Mouse (Mus musculus): ENCODE results near the gene Krtap5-5.
A peak's percentile ranks its signal among the peaks of the same experiment; 100 is the strongest.
"Not testable (repeated sequence)": the region's sequence is repeated elsewhere in the genome, so short reads cannot be mapped to it uniquely, and the experiment has no call there.

Gene Krtap5-5

GRCm38 (mm10) chr7:142229871-142230270 is at the start of gene Krtap5-5:
Gene Krtap5-5 (minus strand): TSS chr7:142229971.
- DNase-seq (ENCODE audit: low read depth, low spot score) = not testable (repeated sequence)

GRCm38 (mm10) chr7:142279291-142279690 is 49.5 kb upstream of the Krtap5-5 start:
- DNase-seq (ENCODE audit: low read depth, low spot score) = not testable (repeated sequence)

- peak; percentile 32 for DNase-seq (ENCODE audit: low read depth, low spot score)
These were observed 48.4 kb upstream of the Krtap5-5 start for GRCm38 (mm10) chr7:142278183-142278582.

- not testable (repeated sequence) for DNase-seq (ENCODE audit: low read depth, low spot score)
These were observed 44.5 kb upstream of the Krtap5-5 start, which contains the start of gene Gm4559 for GRCm38 (mm10) chr7:142274263-142274662. Gene Gm4559 (minus strand): TSS chr7:142274363.

- DNase-seq (ENCODE audit: low read depth, low spot score) = not testable (repeated sequence)
These were observed 28.5 kb upstream of the Krtap5-5 start, which contains the start of gene Gm2431 for GRCm38 (mm10) chr7:142258254-142258653. Gene Gm2431 (minus strand): TSS chr7:142258354.

- DNase-seq (ENCODE audit: low read depth, low spot score) = peak; percentile 18
These were observed 25.7 kb upstream of the Krtap5-5 start for GRCm38 (mm10) chr7:142255517-142255916.

- DNase-seq (ENCODE audit: low read depth, low spot score) = peak; percentile 30
These were observed 20.1 kb upstream of the Krtap5-5 start for GRCm38 (mm10) chr7:142249824-142250223.

- DNase-seq (ENCODE audit: low read depth, low spot score) = no peak
These were observed 11.2 kb upstream of the Krtap5-5 start, which contains the start of gene Gm40460 for GRCm38 (mm10) chr7:142240978-142241377. Gene Gm40460 (minus strand): TSS chr7:142241078.

GRCm38 (mm10) chr7:142231540-142231939 is 1.8 kb upstream of the Krtap5-5 start:
- no peak for DNase-seq (ENCODE audit: low read depth, low spot score)

- DNase-seq (ENCODE audit: low read depth, low spot score) = no peak
These were observed 5.3 kb downstream of the Krtap5-5 start for GRCm38 (mm10) chr7:142224518-142224917.

GRCm38 (mm10) chr7:142212136-142212535 is 17.6 kb downstream of the Krtap5-5 start:
- not testable (repeated sequence) for DNase-seq (ENCODE audit: low read depth, low spot score)

- no peak for DNase-seq (ENCODE audit: low read depth, low spot score)
These were observed 18.2 kb downstream of the Krtap5-5 start, which contains the start of gene Gm7579 for GRCm38 (mm10) chr7:142211559-142211958. Gene Gm7579 (plus strand): TSS chr7:142211859.

GRCm38 (mm10) chr7:142206891-142207290 is 22.9 kb downstream of the Krtap5-5 start:
- DNase-seq (ENCODE audit: low read depth, low spot score) = not testable (repeated sequence)

GRCm38 (mm10) chr7:142205488-142205887 is 24.3 kb downstream of the Krtap5-5 start:
- no peak for DNase-seq (ENCODE audit: low read depth, low spot score)

GRCm38 (mm10) chr7:142201064-142201463 is 28.7 kb downstream of the Krtap5-5 start, which contains the start of gene Krtap5-3:
Gene Krtap5-3 (plus strand): TSS chr7:142201364.
- DNase-seq (ENCODE audit: low read depth, low spot score) = no peak

GRCm38 (mm10) chr7:142198748-142199147 is 31.0 kb downstream of the Krtap5-5 start:
- no peak for DNase-seq (ENCODE audit: low read depth, low spot score)

- DNase-seq (ENCODE audit: low read depth, low spot score) = no peak
These were observed 39.5 kb downstream of the Krtap5-5 start, which contains the start of gene Gm10153 for GRCm38 (mm10) chr7:142190289-142190688. Gene Gm10153 (minus strand): TSS chr7:142190389.

GRCm38 (mm10) chr7:142188156-142188555 is 41.6 kb downstream of the Krtap5-5 start:
- no peak for DNase-seq (ENCODE audit: low read depth, low spot score)

- no peak for DNase-seq (ENCODE audit: low read depth, low spot score)
These were observed 48.8 kb downstream of the Krtap5-5 start for GRCm38 (mm10) chr7:142181021-142181420.

Data from retina, adult 2 months (tissue).